Mouse (Mus musculus) embryonic facial prominence, embryonic 12.5 days (tissue): ENCODE measurements around the gene Tmem185a. TPM values are rescaled to one million over a fixed set of nuclear protein-coding genes. Genes with fewer than 3 reads are reported as not detected.

Experiments used
- polyA plus RNA-seq: library from polyadenylated mRNA; unstranded; fragments of >200 nt; fragmentation: Nextera tagmentation; extraction: Ambion mirVana; gene quantifications from 2 replicates; pipeline ENCODE4 v1.2.1, GENCODE M21; 2016

Tmem185a gene
- polyA plus RNA-seq, 1 experiment from 2014 or later: 42.1 TPM

Other genes starting within 250 kb of the Tmem185a start
- gene Ids, start 112.1 kb downstream of the Tmem185a start, polyA plus RNA-seq: 3.7 and 4.6 TPM in 2 replicates
- 26.1 and 29.8 TPM in 2 replicates for gene 1110012L19Rik, start 91.3 kb downstream of the Tmem185a start, polyA plus RNA-seq